Comparison of ENCODE assay signal across 8 mouse cellular contexts in the genomic region with DNA sequence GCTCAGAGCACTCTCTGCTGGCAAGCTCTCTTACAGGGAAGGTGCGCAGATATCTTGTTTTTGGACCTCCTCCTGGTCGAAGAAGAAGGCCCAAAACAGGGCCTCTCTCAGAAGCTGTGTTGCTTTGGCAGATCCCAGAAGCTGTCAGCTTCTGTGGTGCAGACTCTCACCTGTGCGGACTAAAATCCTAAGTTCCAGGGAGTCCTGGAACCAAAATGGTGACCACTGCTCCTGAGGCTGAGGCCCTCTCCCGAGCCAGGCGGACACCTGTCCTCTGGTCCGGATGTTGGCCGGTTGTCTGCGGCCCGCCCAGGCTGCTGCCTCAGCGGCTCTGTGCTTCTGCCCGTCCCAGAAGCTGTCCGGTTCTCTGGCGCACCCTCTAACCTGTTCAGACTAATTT.
DNase-seq lines count a peak whose midpoint lies in the region; TF ChIP-seq lines count a peak whose summit lies in the region.
"Not testable (repeated sequence)": the region's sequence is repeated elsewhere in the genome, so short reads cannot be mapped to it uniquely, and the experiment has no call there.

No protein-coding gene starts in this region.

- TF ChIP-seq CTCF in ES-Bruce4 (IDR thresholded peaks at IDR 0.05; ENCODE audit: low read depth, low read length) = not testable (repeated sequence)

- H3K4me1 ChIP-seq in ES-Bruce4 (ENCODE audit: control insufficient read depth, insufficient read depth, low read length) = not testable (repeated sequence)

- peak overlapping the region; percentile 16 for H3K4me3 ChIP-seq in ES-Bruce4 (ENCODE audit: low read depth, low read length)

- not testable (repeated sequence) for H3K27ac ChIP-seq in ES-Bruce4 (ENCODE audit: insufficient read depth, low read length)

- not testable (repeated sequence) for H3K9me3 ChIP-seq in ES-Bruce4 (replicated peaks; ENCODE audit: control insufficient read depth, insufficient read depth, low read length, poor library complexity, severe bottlenecking)

- intact Hi-C loops in left cerebral cortex, postnatal 4 days (cut with DNase I) = not testable (repeated sequence)

- not testable (repeated sequence) for TF ChIP-seq POLR2A in ES-Bruce4 (IDR thresholded peaks at IDR 0.05; ENCODE audit: insufficient read depth, low read length)

- H3K9ac ChIP-seq in ES-Bruce4 (ENCODE audit: low read depth, poor library complexity, severe bottlenecking) = not testable (repeated sequence)

- TF ChIP-seq EP300 in ES-Bruce4 (IDR thresholded peaks at IDR 0.05; ENCODE audit: insufficient read depth, low read depth, low read length) = not testable (repeated sequence)

- peak; percentile 55 for DNase-seq in cerebellum, adult 8-10 months
- DNase-seq in gastrocnemius, adult 8-10 months (ENCODE audit: low spot score in 2 of 2) = peak; percentile 73 to 76
- peak; percentile 72 for DNase-seq in heart, postnatal 4 days
- DNase-seq in layer of hippocampus, adult 9-10 months (ENCODE audit: low spot score) = peak; percentile 29
- DNase-seq in left cerebral cortex, postnatal 4 days = peak; percentile 42
- DNase-seq in right cerebral cortex, adult 2 months (ENCODE audit: low spot score in 2 of 2) = peak; percentile 29 to 66
- peak; percentile 68 to 71 for DNase-seq in thymus, postnatal 10 days (ENCODE audit: low spot score in 2 of 2)

- not testable (repeated sequence) for H3K36me3 ChIP-seq in ES-Bruce4 (ENCODE audit: control insufficient read depth, insufficient read depth, low read length, poor library complexity, severe bottlenecking)

- H3K27me3 ChIP-seq in ES-Bruce4 (ENCODE audit: control insufficient read depth, insufficient read depth, low read length, poor library complexity, severe bottlenecking) = not testable (repeated sequence)
